Mouse (Mus musculus) midbrain, embryonic 16.5 days (tissue): ENCODE results near the gene Nipa2. TPM values are rescaled to one million over a fixed set of nuclear protein-coding genes. Genes with fewer than 3 reads are reported as not detected.
"Not testable (repeated sequence)": the region's sequence is repeated elsewhere in the genome, so short reads cannot be mapped to it uniquely, and the experiment has no call there.

ENCODE experiments used
- ATAC-seq: fragments of 200-750 bp; cut with Nextera tagmentation; 2 replicates; pipeline ENCODE4 v1.8.0; 2017; ENCODE audit warnings: moderate TSS enrichment
- H3K27ac ChIP-seq: fragments of 300-500 bp; sonication (generic); 2 replicates; pipeline ENCODE4 v1.5.1; 2014; ENCODE audit warnings: mild to moderate bottlenecking, low read length, mixed read lengths
- H3K27me3 ChIP-seq: fragments of 300-500 bp; sonication (generic); 2 replicates; pipeline ENCODE4 v1.6.1; 2014; ENCODE audit warnings: low read depth, low read length, mixed read lengths; ENCODE audit not compliant: control insufficient read depth, insufficient read depth
- H3K36me3 ChIP-seq: fragments of 300-500 bp; sonication (generic); 2 replicates; pipeline ENCODE4 v1.6.1; 2014; ENCODE audit warnings: mild to moderate bottlenecking, low read length, moderate library complexity, mixed read lengths; ENCODE audit not compliant: control insufficient read depth, insufficient read depth
- H3K4me1 ChIP-seq: fragments of 300-500 bp; sonication (generic); 2 replicates; pipeline ENCODE4 v1.6.1; 2014; ENCODE audit warnings: mild to moderate bottlenecking, low read length, mixed read lengths; ENCODE audit not compliant: control insufficient read depth, insufficient read depth
- H3K4me2 ChIP-seq: fragments of 300-500 bp; sonication (generic); 2 replicates; pipeline ENCODE4 v1.6.1; 2014; ENCODE audit warnings: mild to moderate bottlenecking, low read length, mixed read lengths
- H3K4me3 ChIP-seq: fragments of 300-500 bp; sonication (generic); 2 replicates; pipeline ENCODE4 v1.5.1; 2014; ENCODE audit warnings: low read depth, mild to moderate bottlenecking, low read length, moderate library complexity, mixed read lengths
- H3K9ac ChIP-seq: fragments of 300-500 bp; sonication (generic); 2 replicates; pipeline ENCODE4 v1.6.1; 2014; ENCODE audit warnings: low read depth, low read length, mixed read lengths
- H3K9me3 ChIP-seq: fragments of 300-500 bp; sonication (generic); replicated peaks from 2 replicates; pipeline ENCODE4 v1.6.1; 2014; ENCODE audit warnings: mild to moderate bottlenecking, low read length, mixed read lengths; ENCODE audit not compliant: control insufficient read depth, poor library complexity, severe bottlenecking
- WGBS: fragments of 180-500 bp; shearing (Covaris S2); extraction: QIAGEN DNeasy Blood & Tissue Kit; methylation state at CpG from one replicate; pipeline ENCODE4 v1.1.7; 2014; 5-methylcytosine and 5-hydroxymethylcytosine counted together
- polyA plus RNA-seq: library from polyadenylated mRNA; unstranded; fragments of >200 nt; fragmentation: Nextera tagmentation; extraction: Ambion mirVana; gene quantifications from 2 replicates; pipeline ENCODE4 v1.2.1, GENCODE M21; 2015

Nipa2 gene
- polyA plus RNA-seq, 1 experiment from 2014 or later = 33.4 TPM

- no peaks in the 10 kb centered on the region for H3K27me3 ChIP-seq
- no peaks in the 10 kb centered on the region for H3K36me3 ChIP-seq
- H3K4me2 ChIP-seq = no peak overlapping the region
- H3K9ac ChIP-seq = no peak overlapping the region
- peaks cover 21% of the 10 kb centered on the region for H3K4me1 ChIP-seq
- no peaks in the 10 kb centered on the region for H3K9me3 ChIP-seq
- no peak overlapping the region for H3K4me3 ChIP-seq
- ATAC-seq = no peak
- WGBS = 100% methylated on average over 3 of the region's 3 CpGs
- no peak overlapping the region for H3K27ac ChIP-seq
Measured at GRCm38 (mm10) chr7:55959801-55960200, 2.5 kb downstream of the Nipa2 start.

GRCm38 (mm10) chr7:55957916-55958315 lies 4.4 kb downstream of the Nipa2 start:
- Histone ChIP-seq H3K36me3 (0 out of 2 replicates have a peak, but pooled peaks cover 3% of the 10 kb centered on the region), H3K27me3 (no peaks in the 10 kb centered on the region), H3K4me3 (no peak overlapping the region), H3K4me2 (no peak overlapping the region), H3K4me1 (peaks cover 13% of the 10 kb centered on the region), H3K27ac (no peak overlapping the region), H3K9me3 (no peaks in the 10 kb centered on the region), H3K9ac (no peak overlapping the region)
- no peak for ATAC-seq
- WGBS = 97% methylated on average over 4 of the region's 4 CpGs

- no peak for ATAC-seq
- Histone ChIP-seq H3K36me3 (0 out of 2 replicates have a peak, but pooled peaks cover 3% of the 10 kb centered on the region), H3K4me3 (no peak overlapping the region), H3K27ac (no peak overlapping the region), H3K27me3 (no peaks in the 10 kb centered on the region), H3K4me1 (peaks cover 12% of the 10 kb centered on the region), H3K4me2 (no peak overlapping the region), H3K9me3 (no peaks in the 10 kb centered on the region), H3K9ac (no peak overlapping the region)
- WGBS = 96% methylated on average over 3 of the region's 3 CpGs
Measured at GRCm38 (mm10) chr7:55957178-55957577, 5.1 kb downstream of the Nipa2 start.

GRCm38 (mm10) chr7:55956054-55956453 lies 6.2 kb downstream of the Nipa2 start:
- Histone ChIP-seq H3K9ac (no peak overlapping the region), H3K4me1 (peaks cover 8% of the 10 kb centered on the region), H3K27me3 (no peaks in the 10 kb centered on the region), H3K27ac (no peak overlapping the region), H3K9me3 (no peaks in the 10 kb centered on the region), H3K4me2 (no peak overlapping the region), H3K4me3 (no peak overlapping the region), H3K36me3 (0 out of 2 replicates have a peak, but pooled peaks cover 3% of the 10 kb centered on the region)
- 97% methylated on average over 2 of the region's 2 CpGs for WGBS
- no peak for ATAC-seq

- Histone ChIP-seq H3K4me1 (no peaks in the 10 kb centered on the region), H3K27me3 (no peaks in the 10 kb centered on the region), H3K9me3 (no peaks in the 10 kb centered on the region), H3K27ac (no peak overlapping the region), H3K4me3 (no peak overlapping the region), H3K36me3 (no peaks in the 10 kb centered on the region; the same call in 1 of the 2 replicates), H3K9ac (no peak overlapping the region), H3K4me2 (no peak overlapping the region)
- no peak for ATAC-seq
- WGBS = 95% methylated on average over 4 of the region's 4 CpGs
Measured at GRCm38 (mm10) chr7:55938341-55938740, 23.9 kb downstream of the Nipa2 start.

- Histone ChIP-seq H3K27ac (no peak overlapping the region), H3K36me3 (peaks cover 8% of the 10 kb centered on the region), H3K9ac (no peak overlapping the region), H3K4me2 (no peak overlapping the region), H3K27me3 (no peaks in the 10 kb centered on the region), H3K9me3 (no peaks in the 10 kb centered on the region), H3K4me1 (no peaks in the 10 kb centered on the region), H3K4me3 (no peak overlapping the region)
- no peak for ATAC-seq
- 98% methylated on average over 2 of the region's 2 CpGs for WGBS
Measured at GRCm38 (mm10) chr7:55935025-55935424, 27.3 kb downstream of the Nipa2 start.

GRCm38 (mm10) chr7:55928649-55929048 lies 33.6 kb downstream of the Nipa2 start:
- H3K9ac ChIP-seq = no peak overlapping the region
- ATAC-seq = no peak
- peaks cover 27% of the 10 kb centered on the region for H3K36me3 ChIP-seq
- no peaks in the 10 kb centered on the region for H3K27me3 ChIP-seq
- H3K4me1 ChIP-seq = no peaks in the 10 kb centered on the region
- H3K9me3 ChIP-seq = no peaks in the 10 kb centered on the region
- no peak overlapping the region for H3K4me3 ChIP-seq
- no peak overlapping the region for H3K4me2 ChIP-seq
- H3K27ac ChIP-seq = no peak overlapping the region
- WGBS = 84% methylated on average over 2 of the region's 2 CpGs

GRCm38 (mm10) chr7:55927262-55927661 lies 35.0 kb downstream of the Nipa2 start:
- peaks cover 36% of the 10 kb centered on the region for H3K36me3 ChIP-seq
- no peak overlapping the region for H3K4me3 ChIP-seq
- no peak overlapping the region for H3K9ac ChIP-seq
- H3K4me1 ChIP-seq = no peaks in the 10 kb centered on the region
- no peaks in the 10 kb centered on the region for H3K9me3 ChIP-seq
- no peaks in the 10 kb centered on the region for H3K27me3 ChIP-seq
- no peak overlapping the region for H3K27ac ChIP-seq
- ATAC-seq = no peak
- 95% methylated on average over 4 of the region's 4 CpGs for WGBS
- no peak overlapping the region for H3K4me2 ChIP-seq

- H3K4me3 ChIP-seq, H3K9ac ChIP-seq, H3K4me1 ChIP-seq, H3K27me3 ChIP-seq, H3K9me3 ChIP-seq, H3K4me2 ChIP-seq, ATAC-seq, H3K27ac ChIP-seq: not testable (repeated sequence)
- WGBS = 95% methylated on average over 11 of the region's 11 CpGs
- H3K36me3 ChIP-seq = peaks cover 48% of the 10 kb centered on the region
Measured at GRCm38 (mm10) chr7:55918365-55918764, 43.9 kb downstream of the Nipa2 start.
